Mouse (Mus musculus) cerebellum, adult 9-10 months (tissue): Measurements from ENCODE around the gene Gstp3.
A peak's percentile ranks its signal among the peaks of the same experiment; 100 is the strongest.
"Not testable (repeated sequence)": the region's sequence is repeated elsewhere in the genome, so short reads cannot be mapped to it uniquely, and the experiment has no call there.

Source experiments
- DNase-seq: peaks from one replicate; pipeline ENCODE4 v3.0.0; 2022

Gstp3 gene

GRCm38 (mm10) chr19:4060044-4060898 lies 902 bp upstream of the Gstp3 start:
- DNase-seq, result not testable (repeated sequence)

DNA sequence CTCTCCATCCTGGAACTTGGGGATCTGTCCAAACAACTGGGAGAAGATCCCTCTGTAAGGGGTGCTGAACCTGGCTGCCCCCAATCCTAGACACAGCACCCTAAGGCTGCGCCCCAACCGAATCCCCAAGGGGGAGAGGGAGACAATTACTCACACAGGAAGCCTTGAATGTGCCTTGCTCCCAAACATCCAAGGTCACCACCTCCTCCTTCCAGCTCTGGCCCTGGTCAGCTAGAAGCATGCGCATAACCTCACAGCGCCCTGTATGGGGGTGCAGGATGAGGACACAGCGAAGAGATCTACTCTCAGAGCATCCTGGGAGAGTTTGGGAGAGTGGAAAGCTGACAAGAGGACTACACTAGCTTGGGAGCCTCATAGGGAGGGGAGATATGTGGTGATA lies 788 bp downstream of the Gstp3 start:
- no peak for DNase-seq

- no peak for DNase-seq
Observed at GRCm38 (mm10) chr19:4057962-4058361, 1.4 kb downstream of the Gstp3 start.

DNA sequence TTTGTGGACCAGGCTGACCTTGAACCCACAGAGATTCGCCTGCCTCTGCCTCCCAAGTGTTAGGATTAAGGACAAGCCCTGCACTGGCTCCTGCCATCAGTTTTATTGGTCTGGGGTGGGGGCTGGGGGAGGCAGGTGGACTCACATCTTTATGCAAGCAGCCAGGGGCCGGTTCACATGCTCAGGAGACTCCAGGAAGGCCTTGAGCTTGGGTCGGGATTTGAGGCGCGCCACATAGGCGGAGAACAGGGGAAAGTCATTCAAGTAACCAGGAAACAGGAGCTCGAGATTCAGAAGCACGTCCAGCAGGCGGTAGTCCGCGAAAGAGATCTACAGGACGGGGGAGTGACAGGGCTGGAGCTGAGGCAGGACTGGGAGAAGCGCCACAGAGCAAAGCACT lies 2.0 kb downstream of the Gstp3 start:
- no peak for DNase-seq

- DNase-seq, result no peak
Observed at GRCm38 (mm10) chr19:4056727-4057126, 2.6 kb downstream of the Gstp3 start.

DNA sequence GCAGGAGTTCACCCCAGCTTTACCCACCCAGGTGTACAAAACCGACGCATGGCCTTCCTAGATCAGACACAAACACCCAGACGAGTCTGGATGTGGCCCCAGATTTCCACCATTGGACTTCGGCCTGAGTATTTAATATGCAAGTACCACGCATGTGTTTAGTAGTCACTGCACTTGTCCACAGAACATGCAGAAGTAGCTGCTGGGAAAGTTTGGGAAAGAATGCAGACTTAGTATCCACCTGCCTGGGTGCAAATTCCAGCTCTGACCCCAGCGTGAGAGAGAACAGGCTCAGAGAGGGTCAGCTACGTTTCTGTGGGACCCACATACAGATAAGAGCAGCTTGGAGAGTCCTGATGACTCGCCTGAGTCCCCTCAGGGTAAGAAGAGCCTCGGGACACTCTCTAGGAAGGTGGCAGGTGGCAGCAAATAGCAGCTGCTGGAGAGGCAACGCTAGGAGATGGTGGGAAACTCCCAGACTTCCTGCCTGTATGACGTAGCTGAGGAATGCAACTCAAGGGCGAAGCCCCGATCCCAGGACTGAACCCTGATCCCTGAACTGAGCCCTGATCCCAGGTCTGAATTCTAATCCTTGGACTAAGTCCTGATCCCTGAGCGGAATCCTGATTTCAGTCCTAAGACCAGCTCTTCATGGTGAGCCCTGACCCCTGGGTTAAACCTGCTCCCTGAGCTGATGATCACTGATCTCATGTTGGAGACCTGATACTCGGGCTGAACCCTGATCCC lies 3.2 kb downstream of the Gstp3 start:
- DNase-seq, result peak; percentile 34

DNA sequence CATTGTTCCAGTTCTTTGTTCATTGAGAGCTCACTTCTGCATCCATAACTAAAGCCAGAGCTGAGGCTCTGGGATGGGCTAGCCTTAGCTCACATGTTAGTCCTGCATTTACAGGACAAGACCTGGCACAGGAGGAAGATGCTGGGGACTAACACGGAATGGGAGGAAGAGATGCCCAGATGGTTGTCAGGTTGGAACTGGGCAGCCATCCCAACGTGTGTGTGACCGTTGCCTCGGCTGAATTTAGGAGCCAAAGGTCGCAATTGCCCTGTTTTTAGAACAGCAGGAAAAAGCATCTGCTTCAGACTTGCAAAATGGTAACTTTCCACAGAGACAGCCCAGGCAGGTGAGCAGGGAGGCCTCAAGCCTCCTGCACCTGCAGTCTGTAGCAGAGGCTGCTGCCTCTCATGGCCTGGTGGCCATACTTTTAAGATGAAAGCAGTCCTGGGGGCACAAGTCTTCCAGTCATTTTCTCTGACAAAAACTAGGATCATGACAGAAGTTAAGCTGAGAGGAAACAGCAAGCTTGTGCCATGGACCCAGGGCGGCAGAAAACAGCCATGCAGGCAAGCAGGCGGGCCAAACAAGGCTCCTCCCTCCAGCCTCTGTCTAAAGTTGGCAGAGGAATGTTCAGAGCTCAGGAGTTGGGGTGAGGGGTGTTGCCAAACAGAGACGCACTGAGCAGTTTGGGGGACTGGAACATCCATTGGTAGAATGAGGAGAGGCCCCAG lies 4.0 kb downstream of the Gstp3 start:
- peak; percentile 83 for DNase-seq

DNA sequence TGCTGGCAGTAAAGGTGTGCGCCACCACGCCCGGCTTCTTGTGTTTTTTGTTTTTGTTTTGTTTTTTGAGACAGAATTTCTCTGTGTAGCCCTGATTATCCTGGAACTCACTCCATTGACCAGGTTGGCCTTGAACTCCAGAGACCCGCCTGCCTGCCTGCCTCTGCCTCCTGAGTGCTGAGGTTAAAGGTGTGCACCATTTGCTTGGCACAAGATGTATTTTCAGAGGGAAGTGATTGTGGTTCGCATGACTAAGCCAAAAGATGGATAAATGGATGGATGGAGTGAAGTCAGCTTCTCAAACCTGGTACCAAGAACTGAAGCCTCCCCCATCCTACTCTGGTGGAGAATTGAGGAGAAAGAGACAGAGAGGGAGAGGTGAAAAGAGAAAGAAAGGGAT lies 4.8 kb downstream of the Gstp3 start:
- DNase-seq, result peak; percentile 20

GRCm38 (mm10) chr19:4052516-4053030 lies 6.8 kb downstream of the Gstp3 start:
- DNase-seq, result no peak

DNA sequence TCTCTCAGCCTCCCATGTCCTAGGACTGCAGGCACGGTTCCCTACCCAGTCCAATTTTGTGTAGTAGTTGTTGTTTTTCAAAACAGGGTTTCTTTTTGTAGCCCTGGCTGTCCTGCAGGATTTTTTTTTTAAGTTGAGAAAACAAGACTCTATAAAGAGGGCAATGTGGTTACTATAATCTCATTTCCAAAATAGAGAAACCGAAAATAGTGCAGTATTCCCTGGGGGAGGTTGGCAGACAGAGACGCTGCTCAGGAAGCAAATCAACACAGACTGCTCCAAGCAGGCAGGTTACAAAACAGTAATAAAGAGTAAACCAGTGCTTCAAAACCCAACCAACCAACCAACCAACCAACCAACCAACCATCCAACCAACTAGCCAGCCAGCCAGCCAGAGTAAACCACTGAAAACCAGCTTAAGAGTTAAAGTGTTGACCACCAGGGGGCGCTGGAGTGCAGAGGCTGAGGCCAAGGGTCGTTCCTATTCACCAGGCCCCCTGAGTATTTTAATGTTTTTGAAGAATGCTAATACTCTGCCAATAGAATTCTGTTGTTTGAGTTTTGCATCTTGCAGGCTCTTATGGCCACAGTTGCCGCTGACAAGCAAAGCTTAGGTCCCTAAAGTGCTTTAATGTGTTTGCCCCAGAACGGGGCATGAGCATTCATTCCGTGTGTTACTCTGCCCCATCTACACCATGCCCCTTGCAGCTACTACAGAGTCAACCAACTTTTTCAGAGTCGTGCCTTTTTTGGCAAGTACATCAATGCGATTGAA lies 7.4 kb downstream of the Gstp3 start:
- DNase-seq, result peak; percentile 73

DNA sequence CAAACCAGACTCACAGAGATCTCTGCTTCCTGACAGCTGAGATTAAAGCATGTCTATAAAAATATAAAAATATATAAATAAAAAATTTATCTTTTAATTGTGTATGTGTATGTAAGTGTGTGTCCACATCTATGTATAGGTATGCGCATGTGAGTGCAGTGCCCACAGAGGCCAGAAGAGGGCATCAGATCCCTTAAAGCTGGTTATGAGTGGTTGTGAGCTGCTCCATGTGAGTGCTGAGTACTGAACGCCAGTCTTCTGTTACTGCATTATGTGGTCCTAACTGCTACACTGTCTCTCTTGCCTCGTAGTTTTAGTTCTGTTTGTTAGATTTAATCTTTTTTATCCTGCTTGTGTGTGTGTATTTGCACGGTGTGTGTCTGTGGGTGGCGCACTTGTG lies 8.4 kb downstream of the Gstp3 start:
- no peak for DNase-seq

DNA sequence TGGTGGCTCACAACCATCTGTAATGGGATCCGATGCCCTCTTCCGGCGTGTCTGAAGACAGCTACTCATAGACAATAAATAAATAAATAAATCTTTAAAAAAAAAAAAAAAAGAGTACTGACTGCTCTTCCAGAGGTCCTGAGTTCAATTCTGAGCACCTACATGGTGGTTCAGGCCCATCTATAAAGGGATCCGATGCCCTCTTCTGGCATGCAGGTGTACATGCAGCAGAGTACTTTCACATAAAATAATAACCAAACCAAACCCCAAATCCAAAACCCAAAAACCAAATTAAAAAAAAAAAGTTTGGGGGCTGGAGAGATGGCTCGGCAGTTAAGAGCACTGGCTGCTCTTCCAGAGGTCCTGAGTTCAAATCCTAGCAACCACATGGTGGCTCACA lies 10.3 kb downstream of the Gstp3 start:
- DNase-seq, result not testable (repeated sequence)

GRCm38 (mm10) chr19:4047859-4048258 lies 11.5 kb downstream of the Gstp3 start:
- DNase-seq, result peak; percentile 89

GRCm38 (mm10) chr19:4046866-4047254 lies 12.5 kb downstream of the Gstp3 start:
- no peak for DNase-seq

GRCm38 (mm10) chr19:4045966-4046865 lies 13.2 kb downstream of the Gstp3 start, which contains the start of gene Gstp2:
TSS of gene Gstp2 (minus strand) at chr19:4046023.
- peak; percentile 89 for DNase-seq

DNA sequence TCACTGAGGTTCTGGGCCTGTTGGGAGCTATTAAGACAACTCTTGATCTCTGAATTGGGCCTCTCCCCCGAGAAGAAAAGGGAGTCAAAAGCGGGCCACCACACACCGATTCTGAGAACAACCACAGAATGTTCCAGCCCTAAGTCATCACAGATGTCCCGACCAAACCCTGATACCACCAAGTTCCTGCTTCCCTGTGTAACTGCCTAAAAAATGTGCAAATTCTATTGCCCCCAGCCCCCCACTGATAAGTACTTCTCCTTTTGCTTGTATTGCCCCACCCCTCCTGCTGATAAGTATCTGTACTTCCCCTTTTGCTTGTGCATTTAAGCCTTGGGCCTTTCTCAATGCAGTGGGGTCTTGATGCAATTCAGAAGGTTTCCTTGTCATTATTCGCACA lies 15.3 kb downstream of the Gstp3 start:
- DNase-seq, result not testable (repeated sequence)

DNA sequence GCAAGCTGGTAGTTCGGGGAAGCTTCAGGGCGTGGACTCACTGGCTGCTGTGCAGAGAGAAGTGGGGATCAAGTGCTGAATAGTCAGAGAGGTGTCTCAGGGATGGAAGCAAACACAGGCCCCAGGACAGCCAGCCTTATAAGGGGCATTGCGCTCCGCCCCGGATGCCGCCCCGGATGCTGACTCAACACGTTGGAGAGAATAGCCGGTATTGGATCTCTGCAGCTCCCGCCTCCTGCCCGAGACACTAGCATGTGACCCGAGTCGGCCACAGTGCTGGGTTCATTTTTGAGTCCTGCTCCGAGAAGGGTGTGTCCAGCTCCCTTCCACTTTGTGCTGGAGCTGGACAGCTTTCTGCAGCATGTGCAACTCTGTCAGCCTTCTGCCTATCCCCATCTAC lies 17.2 kb downstream of the Gstp3 start:
- DNase-seq, result no peak

GRCm38 (mm10) chr19:4041500-4041899 lies 17.9 kb downstream of the Gstp3 start:
- DNase-seq, result not testable (repeated sequence)

- not testable (repeated sequence) for DNase-seq
Observed at GRCm38 (mm10) chr19:4040941-4041340, 18.4 kb downstream of the Gstp3 start.

DNA sequence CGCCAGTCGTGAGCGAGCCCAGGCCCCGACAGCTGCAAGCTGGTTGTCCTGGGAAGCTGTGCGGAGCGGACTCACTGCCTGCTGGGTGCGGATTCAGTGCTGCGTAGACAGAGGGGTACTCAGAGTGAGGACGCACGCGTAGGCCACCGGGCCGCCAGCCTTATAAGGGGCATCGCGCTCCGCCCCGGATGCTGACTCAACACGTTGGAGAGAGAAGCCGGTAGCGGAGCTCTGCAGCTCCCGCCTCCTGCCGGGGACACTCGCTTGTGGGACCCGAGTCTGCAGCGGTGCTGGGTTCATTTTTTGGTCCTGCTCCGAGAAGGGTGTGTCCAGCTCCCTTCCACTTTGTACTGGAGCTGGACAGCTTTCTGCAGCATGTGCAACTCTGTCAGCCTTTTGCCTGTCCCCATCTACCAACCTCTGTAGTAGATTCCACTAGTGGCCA lies 21.6 kb downstream of the Gstp3 start, which contains the start of gene Gstp1:
TSS of gene Gstp1 (minus strand) at position 198 of the 445 bp plus-strand sequence.
- DNase-seq, result peak; percentile 81
